Mouse (Mus musculus): Measurements from ENCODE around the gene Wdr63.

Gene Wdr63

DNA sequence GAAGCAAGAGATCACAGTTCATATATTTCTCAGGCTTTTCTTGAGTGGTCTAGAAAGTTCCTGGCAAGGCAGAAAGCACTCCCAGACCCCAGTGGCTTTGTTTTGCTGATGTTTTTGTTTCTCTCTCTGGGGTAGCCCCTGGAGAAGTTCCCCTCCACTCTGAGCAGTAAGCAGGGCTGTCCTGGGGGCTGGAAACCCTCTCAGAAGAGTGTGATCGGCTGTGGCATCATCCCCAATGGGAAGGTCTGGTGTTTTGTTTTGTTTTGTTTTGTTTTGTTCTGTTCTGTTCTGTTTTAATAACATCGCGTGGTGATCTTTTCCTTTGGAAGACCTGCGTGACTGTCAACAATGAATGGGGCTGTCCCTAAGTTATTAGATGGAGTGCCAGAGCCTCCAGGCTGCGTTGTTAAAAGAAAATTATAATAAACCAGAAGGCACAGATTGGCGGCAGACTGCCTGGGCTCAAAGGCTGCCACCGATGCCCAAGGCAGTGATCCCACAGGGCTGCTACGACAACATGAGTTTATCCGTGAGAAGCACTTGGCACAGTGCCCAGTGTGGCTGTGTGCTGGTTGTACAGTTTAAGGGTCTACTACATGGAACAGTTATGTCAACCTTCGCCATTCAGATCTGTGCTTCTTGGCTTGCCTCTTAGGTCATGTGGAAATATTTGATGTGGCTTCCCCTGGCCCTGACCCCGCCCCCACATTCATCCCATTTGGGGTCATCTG lies 56.5 kb downstream of the Wdr63 start:
- no peak for DNase-seq

DNA sequence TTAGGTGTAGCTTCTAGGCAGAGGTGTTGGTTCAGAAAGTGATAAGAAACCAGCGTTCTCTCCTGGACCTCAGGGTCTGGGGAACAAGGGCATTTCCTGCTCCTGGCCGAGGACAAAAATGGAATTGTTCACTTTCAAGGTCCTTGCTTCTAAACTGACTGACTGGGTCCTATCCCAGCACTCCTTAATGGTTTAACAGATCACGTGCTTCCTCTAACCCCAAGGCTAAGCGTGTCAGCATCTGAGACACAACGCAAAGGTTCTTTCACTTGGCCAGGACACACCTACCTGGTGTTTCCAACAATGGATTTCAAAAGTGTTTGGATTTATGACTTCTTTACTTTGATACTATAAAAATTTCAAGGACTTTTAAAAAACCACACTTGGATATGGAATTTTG lies 58.0 kb downstream of the Wdr63 start:
- DNase-seq = no peak

DNA sequence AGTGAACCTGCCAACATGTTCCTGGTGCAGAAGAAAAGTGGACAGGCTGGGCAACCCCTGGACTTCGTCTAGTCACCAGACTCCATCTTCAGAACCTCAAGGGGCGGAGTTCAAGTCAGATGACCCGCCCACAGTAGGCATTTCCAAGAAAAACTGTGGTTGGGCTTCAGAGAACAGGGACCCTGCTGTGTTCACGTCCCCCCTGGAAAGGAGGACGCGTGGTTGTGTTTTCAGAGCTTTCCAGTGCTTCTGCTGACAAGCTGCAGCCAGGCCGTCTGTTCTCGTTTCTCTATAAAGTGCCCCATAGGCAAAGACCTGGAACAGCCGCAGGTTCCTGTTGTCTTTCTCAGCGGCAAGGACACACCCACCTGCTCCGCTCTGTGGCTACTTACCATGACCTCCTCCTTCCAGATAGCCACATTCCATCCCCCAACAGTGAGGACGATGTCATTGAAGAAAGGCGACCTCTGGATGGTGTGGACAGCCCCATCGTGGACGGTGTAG lies 60.2 kb downstream of the Wdr63 start:
- no peak for DNase-seq

DNA sequence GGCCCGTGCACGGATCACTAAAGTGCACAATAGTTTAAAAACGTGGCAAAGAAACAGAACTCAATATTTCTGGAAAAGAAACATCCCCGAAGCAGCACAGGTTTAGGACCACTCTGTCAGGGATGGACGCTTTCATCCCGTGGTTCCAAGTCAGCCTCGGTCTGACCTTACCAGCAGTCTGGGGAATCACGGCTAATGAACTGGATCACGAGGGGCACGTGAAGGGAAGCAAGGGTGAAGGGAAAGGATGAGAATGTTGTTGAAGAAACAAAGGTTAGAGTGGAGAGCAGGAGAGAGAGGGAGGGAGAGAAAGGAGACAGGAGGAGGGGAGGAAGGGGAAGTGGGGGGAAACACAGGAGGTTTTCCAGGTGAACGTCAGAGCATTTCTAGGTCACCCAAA lies 61.9 kb downstream of the Wdr63 start:
- DNase-seq = no peak

DNA sequence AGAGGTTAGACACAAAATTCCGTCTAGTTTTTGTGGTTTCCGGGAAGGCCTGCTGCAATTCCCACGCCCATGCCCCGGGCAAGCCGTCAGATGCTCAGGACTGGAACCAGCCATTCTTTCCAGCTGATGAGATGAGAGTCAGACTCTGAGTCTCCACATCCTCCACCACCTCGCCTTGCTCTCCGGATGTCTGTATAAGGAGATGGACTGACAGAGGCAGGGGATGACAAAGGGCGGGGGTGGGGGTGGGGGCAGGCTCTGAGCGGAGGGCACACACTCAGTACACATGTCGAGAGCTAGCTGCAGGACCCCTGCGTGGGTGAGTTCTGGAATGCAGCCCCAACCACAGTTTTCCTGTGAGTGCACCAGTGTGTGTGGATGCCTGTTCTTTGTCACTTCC lies 63.0 kb downstream of the Wdr63 start:
- DNase-seq = peak; percentile 46

DNA sequence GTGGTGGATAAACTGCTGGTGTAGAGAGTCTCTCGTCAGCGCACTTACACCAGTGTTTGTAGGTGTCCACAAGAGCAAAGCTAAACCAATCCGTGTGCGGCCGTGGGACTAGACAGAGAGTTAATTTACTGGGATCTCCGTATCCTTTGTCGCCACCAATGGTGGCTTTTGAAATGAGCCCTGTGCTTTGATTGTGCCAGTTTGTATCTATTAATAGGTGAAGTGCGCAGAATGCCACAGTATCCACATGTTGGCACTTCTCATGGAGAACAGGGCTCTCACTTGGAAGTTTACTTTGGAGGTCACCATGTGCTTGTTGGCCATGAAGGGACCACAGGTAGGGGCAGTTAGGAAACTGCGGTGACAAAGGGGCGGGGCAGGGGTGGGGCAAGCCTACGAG lies 66.5 kb downstream of the Wdr63 start:
- no peak for DNase-seq

DNA sequence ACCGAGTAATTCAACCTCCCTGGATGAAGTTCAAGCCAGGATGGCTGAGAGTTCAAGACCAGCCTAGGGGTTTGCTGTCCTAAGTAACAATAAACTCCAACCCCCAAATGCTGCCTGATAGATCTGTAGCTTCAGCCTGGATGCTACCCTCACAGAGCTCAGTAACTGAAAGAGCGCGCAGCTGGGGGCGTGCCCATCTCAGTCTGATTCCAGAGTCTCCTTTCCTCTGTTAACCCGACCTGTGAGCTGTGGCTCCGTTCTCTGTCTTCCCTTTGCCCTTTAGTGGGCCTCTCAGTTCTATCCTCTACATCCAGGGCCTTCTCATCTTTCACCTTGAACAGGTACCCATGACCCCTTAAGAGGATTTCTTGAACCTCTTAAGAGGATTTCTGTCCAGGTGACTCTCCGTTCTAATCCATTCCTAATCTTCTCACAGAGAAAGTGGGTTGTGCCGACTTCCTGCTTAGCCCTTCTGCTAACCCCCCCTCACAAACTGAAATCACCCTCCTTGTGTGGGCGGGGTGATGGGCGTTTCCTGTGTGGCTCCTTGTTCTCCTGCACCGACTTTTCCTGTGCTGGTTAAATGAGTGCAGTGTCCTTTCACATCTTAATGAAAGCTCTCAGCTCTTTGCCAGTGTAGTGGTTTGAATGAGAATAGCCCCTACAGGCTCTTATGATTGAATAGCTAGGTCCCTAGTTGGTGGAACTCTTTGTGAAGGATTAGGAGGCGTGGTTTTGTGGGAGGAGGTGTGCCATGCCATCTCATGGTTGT lies 68.6 kb downstream of the Wdr63 start:
- DNase-seq = peak; percentile 85

DNA sequence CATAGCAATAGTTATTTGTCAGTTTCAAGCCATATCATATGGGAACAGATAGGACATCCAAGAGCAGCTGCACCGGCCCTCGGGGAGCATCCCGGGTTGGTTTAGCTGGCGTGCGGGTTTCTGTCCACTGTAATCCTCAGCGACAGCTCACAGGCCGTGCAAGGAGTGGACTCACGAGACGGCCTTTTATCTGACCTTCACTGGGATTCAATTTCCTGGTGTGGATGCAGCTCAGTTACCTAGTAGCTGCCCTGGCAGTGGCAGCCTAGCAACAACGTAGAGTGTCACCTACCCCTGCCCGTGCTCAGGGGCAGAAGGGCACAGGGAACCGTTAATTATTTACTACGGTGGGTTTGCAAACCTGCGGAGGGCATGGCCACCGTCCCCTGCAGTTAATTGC lies 70.0 kb downstream of the Wdr63 start:
- DNase-seq = no peak

DNA sequence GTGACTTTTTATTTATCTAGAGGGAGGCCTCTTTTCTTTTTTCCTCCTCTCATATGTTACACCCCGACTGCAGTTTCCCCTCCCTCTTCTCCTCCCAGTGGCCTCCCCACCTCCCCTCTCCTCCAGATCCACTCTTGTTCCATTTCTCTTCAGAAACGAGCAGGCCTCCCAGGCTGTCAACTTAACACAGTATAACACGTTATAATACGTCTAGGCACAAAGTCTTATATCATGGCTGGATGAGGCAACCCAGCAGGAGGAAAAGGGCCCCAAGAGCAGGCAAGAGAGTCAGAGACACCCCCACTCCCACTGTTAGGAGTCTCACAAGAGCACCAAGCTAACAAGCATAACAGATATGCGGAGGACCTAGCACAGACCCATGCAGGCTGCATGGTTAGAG lies 75.0 kb downstream of the Wdr63 start:
- DNase-seq = no peak

DNA sequence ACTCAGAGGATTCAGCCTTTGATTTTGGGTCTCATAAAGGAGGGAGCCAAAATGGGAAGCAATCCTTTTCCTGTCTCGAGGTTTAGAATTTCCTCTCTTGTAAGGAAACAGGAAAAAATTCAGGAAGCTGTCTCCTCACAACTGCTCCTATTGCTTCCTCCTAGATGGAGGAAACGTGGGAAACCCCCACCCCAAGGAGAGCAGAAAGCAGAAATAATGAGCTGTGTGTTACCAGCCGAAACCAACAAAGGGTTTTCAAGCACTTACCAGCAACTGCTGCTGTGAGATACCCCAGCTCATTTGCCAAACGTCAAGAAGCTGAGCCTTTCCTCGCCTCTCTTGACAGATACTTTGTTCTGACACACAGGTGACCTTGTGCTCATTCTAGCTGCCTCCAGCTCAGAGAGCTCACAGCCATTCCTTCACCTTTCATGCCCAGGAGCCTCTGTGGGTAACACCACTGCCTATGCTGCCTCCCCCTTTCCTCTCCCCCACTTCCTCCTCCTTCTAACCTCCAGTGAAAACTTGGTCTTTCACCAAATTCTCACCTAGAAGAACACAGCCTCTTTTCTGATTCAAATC lies 77.6 kb downstream of the Wdr63 start:
- no peak for DNase-seq

DNA sequence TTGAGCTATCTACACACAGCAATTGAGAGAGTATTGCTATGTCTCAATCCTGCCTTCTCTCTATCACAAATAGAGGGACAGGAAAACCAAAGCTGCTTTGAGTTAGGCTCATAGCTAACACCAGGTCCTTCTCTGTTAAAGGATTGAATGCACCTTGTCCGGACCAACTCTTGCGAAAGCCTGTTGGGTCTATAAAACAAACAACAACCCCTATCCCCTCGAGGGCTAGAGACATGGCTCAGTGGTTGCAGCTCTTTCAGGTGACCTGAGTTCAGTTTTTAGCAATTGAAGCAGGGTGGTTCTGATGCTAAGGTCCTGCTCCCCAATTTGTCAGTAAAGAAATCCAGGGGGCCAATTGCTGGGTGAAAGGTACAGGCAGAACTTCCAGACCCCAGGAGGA lies 78.7 kb downstream of the Wdr63 start:
- DNase-seq = no peak

DNA sequence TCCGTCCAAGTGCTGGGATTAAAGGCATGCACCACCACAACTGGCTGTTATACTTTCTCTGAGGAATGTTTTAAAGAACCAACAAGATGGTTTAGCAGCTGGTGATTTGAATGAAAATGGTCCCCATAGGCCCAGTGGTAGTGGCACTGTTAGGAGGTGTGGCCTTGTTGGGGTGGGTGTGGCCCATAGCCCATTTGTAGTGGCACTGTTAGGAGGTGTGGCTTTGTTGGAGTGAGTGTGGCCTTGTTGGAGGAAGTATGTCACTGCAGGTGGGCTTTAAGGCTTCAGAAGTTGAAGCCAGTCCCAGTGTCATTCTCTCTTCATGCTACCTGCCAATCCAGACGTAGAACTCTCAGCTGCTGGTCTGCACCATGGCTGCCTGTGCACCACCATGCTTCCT lies 79.5 kb downstream of the Wdr63 start:
- DNase-seq = no peak

DNA sequence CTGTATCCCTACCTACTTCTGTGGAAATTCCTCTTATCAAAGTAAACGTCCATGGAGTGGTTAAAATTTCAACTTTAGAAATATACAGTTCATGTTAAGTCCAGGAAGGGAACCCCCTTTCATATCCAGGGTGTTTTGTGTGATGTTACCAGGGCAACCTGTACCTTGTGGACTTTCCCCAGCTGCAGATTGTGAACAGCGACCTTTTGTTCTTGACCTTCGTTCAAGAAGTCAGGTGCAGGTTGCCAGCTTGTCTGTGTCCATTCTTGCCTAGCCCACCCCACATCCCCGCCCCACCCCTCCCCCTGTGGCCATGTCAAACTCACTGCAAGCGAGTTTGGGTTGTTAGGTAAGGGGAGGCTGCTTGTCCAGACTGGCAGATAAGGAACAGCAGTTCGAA lies 80.8 kb downstream of the Wdr63 start:
- DNase-seq = no peak

DNA sequence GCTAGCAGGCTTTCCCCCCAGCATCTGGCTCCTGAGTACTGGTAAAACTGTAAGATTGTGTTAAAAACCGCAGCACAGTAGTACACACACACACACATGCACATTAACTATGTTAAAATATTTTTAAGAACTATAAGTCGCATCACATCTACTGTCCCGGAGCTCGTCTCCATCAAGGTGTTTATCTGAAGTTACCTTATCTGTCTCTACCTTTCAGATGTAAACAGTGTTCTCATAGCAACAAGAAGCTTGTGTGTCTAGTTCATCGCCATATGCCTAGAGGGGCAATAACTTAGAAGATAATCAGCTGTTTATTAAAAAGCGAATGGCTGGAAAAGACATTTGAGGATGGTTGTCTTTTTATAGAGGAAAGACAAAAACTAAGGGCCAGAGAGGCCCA lies 82.4 kb downstream of the Wdr63 start:
- no peak for DNase-seq

DNA sequence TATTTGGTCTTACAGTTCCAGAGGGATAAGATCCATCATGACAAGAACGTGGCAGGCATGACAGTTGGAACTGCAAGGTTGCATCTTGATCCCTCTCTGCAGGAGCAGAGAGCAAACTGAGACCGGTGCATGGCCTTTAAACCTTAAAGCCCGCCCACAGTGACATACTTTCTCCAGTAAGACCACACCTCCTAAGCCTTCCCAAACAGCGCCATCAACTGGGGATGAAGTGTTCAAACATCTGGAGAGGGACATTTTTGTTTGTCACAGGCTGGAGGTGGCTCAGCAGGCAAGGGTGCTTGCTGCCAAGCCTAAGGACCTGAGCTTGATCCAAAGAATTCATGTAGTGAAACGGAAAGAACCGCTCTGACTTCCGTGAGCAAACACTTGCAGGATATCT lies 83.2 kb downstream of the Wdr63 start:
- DNase-seq = no peak

DNA sequence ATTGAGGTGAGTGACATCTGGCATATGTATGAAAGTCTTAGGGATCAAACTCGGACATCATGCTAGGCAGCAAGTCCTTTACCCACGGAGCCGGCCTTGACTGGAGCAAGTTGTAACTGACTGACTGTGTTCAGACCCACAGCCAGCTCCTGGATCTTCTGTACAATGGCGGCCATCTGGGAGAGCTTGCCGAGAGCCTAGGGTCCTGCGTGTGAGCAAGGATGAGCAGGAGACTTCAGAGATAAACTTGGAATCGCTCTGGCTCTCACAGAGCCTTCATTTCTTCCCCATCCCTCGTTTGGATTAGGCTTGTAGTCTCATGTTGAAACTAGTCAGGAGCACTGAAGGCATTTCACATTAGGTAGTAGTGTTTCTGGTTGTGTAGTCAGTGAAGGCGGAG lies 85.7 kb downstream of the Wdr63 start:
- no peak for DNase-seq

DNA sequence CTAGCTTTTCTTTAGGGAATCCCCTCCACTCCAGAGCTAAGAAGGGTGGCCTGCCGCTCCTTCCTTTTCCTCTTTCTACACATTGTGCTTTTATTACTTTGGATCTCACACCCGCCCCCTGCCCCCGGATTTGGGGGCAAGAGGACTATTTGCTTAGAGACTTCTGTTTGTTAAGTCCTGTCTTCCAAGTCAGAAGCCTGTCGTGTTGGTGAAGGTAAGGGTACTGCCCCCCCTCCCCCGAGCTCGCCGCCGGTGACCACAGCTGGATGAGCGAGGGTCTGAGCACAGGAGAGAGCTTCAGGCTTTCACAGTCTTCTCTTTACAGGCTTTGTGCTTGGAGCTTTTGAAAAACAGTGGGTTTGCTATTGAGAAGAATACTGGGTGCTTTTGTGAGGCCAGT lies 90.4 kb downstream of the Wdr63 start:
- DNase-seq = no peak

DNA sequence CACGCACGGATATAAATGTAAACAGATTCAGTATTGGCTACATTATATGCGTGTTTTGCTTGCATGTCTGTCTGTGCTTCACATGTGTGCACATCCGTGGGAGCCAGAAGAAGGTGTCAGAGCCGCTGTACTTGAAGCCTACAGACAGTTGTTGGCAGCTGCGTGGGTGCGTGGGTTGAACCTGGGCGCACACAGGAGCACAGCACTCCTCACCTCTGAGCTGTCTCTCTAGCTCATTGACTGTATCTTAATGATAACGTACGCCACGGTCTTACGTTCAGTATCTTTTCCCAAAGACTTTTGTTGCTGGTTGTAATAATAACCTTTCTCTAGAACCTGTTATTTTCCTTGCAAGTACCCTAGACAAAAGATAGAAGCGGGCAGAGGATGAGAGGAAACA lies 91.0 kb downstream of the Wdr63 start:
- DNase-seq = no peak

DNA sequence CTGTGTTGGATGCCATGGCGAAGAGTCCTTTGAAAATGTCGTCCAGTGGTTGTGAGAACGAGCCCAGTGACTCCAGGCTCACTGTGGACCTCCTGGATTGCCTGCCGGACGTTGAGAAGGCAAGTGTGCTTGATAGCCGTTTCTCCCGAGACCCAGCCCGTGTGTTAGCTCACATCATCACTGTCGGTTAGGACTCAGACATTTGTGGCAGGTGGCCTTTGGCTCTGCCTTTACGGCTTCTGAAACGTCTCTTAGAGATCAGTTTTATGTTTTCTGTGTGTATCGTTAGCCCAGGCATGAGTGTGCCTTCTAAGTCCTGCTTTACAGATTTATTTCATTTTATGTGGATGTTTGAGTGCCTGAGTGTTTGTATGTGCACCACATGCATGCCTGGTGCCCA lies 93.6 kb downstream of the Wdr63 start:
- DNase-seq = no peak

DNA sequence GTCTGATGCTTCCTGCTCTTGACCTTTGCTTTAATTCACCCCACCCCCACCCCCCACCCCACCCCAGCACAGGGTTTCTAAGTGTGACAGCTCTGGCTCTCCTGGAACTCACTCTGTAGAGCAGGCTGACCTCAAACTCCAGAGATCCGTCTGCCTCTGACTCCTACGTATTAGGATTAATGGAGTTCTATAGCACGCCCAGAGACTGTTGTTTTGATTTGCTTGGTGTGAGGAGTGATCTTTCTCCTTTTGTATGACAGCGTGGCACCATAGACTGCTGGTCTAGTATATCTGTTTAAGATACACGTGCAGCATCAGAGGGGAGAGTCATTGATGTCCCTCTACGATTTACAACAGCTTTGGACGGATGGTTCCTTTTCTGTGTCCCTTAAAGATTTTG lies 94.4 kb downstream of the Wdr63 start:
- no peak for DNase-seq

DNA sequence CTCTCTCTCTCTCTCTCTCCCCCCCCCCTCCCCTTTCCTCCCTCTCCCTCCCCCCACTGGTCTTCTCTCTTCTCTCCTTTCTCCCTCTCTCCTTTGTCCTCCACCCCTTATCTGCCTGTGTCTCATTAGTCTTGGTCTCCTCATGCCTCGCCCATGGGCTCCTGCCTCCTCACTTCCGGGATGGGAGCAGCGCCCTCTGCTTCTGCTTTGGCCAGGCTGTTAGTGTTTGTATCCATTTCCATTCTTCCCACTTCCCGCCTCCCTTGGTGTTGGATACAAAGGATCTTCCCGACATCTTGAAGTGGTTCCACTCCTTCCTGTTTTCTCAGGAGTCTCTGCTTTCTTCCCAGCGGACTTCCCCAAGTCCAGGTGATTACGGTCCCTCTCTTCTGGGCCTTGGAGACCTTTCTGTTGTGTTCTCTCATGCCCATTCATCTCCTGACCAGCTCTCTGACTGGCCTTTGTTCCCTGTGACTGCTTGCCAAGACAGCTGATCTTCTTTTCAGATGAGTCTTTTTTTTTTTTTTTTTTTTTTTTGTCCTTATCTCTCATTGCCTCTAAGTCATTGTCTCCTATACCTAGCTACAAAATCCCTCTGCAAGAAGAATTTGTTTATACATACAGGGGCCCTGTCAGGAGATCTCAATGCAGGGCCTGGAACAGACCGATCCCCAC lies 96.2 kb downstream of the Wdr63 start:
- no peak for DNase-seq

DNA sequence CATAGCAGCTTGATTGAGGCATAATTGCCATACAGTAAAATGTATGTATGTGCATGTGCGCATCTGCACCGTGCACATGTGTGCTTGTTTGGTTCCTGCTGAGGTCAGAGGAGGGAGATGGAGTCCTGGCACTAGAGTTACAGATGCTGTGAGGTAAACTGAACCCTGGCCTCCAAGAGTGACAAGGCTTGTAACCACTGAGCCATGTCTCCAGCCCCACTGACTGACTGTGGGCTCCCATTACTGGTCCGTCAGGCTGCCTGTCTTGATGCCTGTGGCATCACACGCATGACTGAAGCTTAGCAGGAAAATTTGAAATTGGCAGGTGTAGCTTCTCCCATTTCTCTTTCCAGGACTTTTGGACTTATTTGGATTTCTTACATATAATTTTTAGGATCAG lies 97.2 kb downstream of the Wdr63 start:
- no peak for DNase-seq

DNA sequence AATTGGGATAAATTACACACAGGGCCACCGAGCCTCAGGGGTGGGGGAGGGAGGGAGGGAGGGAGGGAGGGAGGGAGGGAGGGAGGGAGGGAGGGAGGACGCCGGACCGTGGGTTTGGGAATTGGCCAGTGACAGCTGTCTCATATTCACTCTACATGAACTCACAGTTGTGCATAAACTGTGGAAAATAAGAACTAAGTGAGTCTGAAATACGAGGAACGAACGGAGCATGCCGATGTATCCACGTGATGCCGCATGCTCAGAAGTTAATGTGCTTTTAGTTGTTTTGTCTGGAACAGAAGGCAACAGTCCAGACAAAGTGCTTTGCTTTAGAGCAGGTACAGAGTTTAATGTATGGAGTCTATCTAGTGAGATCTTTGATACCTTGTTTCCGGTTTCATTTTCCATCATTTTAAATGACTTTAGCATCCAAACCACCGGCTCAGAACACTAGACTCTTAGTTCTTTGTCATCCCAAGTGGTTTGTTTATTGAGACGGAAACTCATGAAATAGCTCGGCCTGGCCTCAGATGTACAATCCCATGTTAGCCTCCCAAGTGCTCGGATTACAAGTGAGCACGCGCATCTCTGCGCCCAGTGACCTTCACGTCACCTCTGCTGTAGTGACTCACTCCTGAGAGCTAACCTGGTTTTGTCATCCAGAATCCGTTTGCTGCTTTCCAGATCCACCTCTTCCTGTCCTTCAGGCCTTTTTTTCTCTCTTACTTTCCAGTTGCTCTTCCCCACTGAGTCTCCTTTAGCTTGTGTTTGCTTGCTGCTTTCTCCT lies 97.9 kb downstream of the Wdr63 start:
- DNase-seq = no peak

Measured in thymus, postnatal 14 days (tissue).